In the genomic region with DNA sequence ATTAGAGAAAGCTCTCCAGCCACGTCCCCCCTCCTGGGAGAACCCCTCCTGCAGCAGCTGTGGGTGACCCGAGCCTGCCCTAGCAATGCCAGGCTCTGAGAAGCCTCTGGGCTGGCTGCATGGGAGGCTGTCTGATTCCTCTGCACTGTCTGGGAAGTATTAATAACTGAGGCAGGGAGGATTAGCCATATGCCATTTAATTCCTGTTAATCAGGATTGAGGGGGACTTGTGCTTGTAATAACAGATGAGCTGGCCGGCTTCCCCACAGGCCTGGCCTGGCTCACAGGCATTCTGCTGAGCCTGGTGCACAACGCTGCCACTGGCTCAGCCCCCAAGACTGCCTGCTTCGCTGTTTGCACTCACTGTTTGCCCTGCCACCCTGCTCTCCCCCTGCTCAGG, we compare ENCODE assay signal across 12 mouse cellular contexts. TPM values are rescaled to one million over a fixed set of nuclear protein-coding genes. Genes with fewer than 3 reads are reported as not detected.
A peak's percentile ranks its signal among the peaks of the same experiment; 100 is the strongest.
DNase-seq lines count a peak whose midpoint lies in the region; ATAC-seq and TF ChIP-seq lines count a peak whose summit lies in the region.
"Had no signal": no experiment of that assay in that cellular context is flagged by ENCODE, and none has a peak within 500 bp of the region (broad histone marks: within the 10 kb centered on the region; RNA-seq: fewer than 3 reads in every experiment).

No protein-coding gene starts in this region.

- no peaks in the 10 kb centered on the region for H3K27me3 ChIP-seq in forebrain, postnatal 0 days (ENCODE audit: insufficient read depth, low read length)
- no peaks in the 10 kb centered on the region for H3K27me3 ChIP-seq in midbrain, embryonic 11.5 days (ENCODE audit: control insufficient read depth, insufficient read depth, low read length)
- no peaks in the 10 kb centered on the region for H3K27me3 ChIP-seq in lung, postnatal 0 days (replicated peaks; ENCODE audit: insufficient read depth, low read length)
- H3K27me3 ChIP-seq in liver, embryonic 12.5 days (replicated peaks) = no peaks in the 10 kb centered on the region

- no peak for TF ChIP-seq EP300 in lung, postnatal 0 days (IDR thresholded peaks at IDR 0.05)

- H3K36me3 ChIP-seq in forebrain, postnatal 0 days (ENCODE audit: insufficient read depth) = no peaks in the 10 kb centered on the region
- no peaks in the 10 kb centered on the region for H3K36me3 ChIP-seq in midbrain, embryonic 11.5 days (ENCODE audit: control insufficient read depth, insufficient read depth, low read length)
- no peaks in the 10 kb centered on the region for H3K36me3 ChIP-seq in lung, postnatal 0 days (ENCODE audit: insufficient read depth, low read length)
- no peaks in the 10 kb centered on the region for H3K36me3 ChIP-seq in liver, embryonic 12.5 days
- H3K36me3 ChIP-seq: G1E had no signal

- peak; percentile 40 for DNase-seq in right cerebral cortex, postnatal 4 days
- no peak for DNase-seq in right cerebral cortex, postnatal 36 days (ENCODE audit: low spot score in 2 of 2)
- DNase-seq in forebrain, postnatal 0 days = peak; percentile 61
- DNase-seq in midbrain, embryonic 11.5 days (ENCODE audit: low spot score, missing footprints) = peak; percentile 90
- no peak for DNase-seq in lung, postnatal 0 days (ENCODE audit: low spot score)
- DNase-seq: adrenal gland, postnatal 36 days; heart, adult 18-20 months; kidney, adult 11 months had no signal

- no peaks in the 10 kb centered on the region for H3K4me1 ChIP-seq in forebrain, postnatal 0 days (ENCODE audit: insufficient read depth)
- H3K4me1 ChIP-seq in midbrain, embryonic 11.5 days (ENCODE audit: control insufficient read depth, insufficient read depth, low read length) = peaks cover 8% of the 10 kb centered on the region; the same call in 1 of the 2 replicates
- no peaks in the 10 kb centered on the region for H3K4me1 ChIP-seq in lung, postnatal 0 days (ENCODE audit: insufficient read depth, low read depth, low read length)
- H3K4me1 ChIP-seq in liver, embryonic 12.5 days = no peaks in the 10 kb centered on the region

- no peak overlapping the region for H3K27ac ChIP-seq in forebrain, postnatal 0 days (ENCODE audit: low read depth, low read length)
- peak overlapping the region; percentile 35; the same call in 1 of the 2 replicates for H3K27ac ChIP-seq in midbrain, embryonic 11.5 days (ENCODE audit: low read depth, low read length)
- H3K27ac ChIP-seq in lung, postnatal 0 days (ENCODE audit: low read length) = no peak overlapping the region
- H3K27ac ChIP-seq in liver, embryonic 12.5 days = no peak overlapping the region
- H3K27ac ChIP-seq: liver, embryonic 14.5 days had no signal

- TF ChIP-seq CTCF in forebrain, postnatal 0 days (IDR thresholded peaks at IDR 0.05; ENCODE audit: low read depth) = no peak
- no peak for TF ChIP-seq CTCF in lung, postnatal 0 days (IDR thresholded peaks at IDR 0.05)

- H3K9me3 ChIP-seq in forebrain, postnatal 0 days (ENCODE audit: low read length) = 0 out of 2 replicates have a peak, but pooled peaks cover 4% of the 10 kb centered on the region
- H3K9me3 ChIP-seq in midbrain, embryonic 11.5 days (ENCODE audit: control insufficient read depth, low read length) = no peaks in the 10 kb centered on the region
- H3K9me3 ChIP-seq in lung, postnatal 0 days (ENCODE audit: low read length) = no peaks in the 10 kb centered on the region
- H3K9me3 ChIP-seq in liver, embryonic 12.5 days (replicated peaks) = no peaks in the 10 kb centered on the region
- H3K9me3 ChIP-seq: G1E had no signal

- no peak overlapping the region for H3K4me3 ChIP-seq in forebrain, postnatal 0 days (ENCODE audit: low read depth, low read length)
- no peak overlapping the region for H3K4me3 ChIP-seq in midbrain, embryonic 11.5 days (ENCODE audit: low read depth, low read length)
- H3K4me3 ChIP-seq in lung, postnatal 0 days (ENCODE audit: low read depth, low read length) = no peak overlapping the region
- no peak overlapping the region for H3K4me3 ChIP-seq in liver, embryonic 12.5 days

- WGBS in forebrain, postnatal 0 days = 20% methylated on average over 5 of the region's 5 CpGs
- 11% methylated on average over 5 of the region's 5 CpGs for WGBS in midbrain, embryonic 11.5 days
- 42% methylated on average over 5 of the region's 5 CpGs for WGBS in lung, postnatal 0 days
- WGBS in liver, embryonic 12.5 days (ENCODE audit: insufficient replicate concordance) = 52% methylated on average over 5 of the region's 5 CpGs

- no peak overlapping the region for H3K9ac ChIP-seq in forebrain, postnatal 0 days
- 0 out of 2 replicates have a peak overlapping the region, but pooled peaks have one; percentile 20 for H3K9ac ChIP-seq in midbrain, embryonic 11.5 days (ENCODE audit: low read length)
- no peak overlapping the region for H3K9ac ChIP-seq in lung, postnatal 0 days (replicated peaks; ENCODE audit: low read depth)
- no peak overlapping the region for H3K9ac ChIP-seq in liver, embryonic 12.5 days
- H3K9ac ChIP-seq: liver, embryonic 14.5 days had no signal

- no peak overlapping the region for H3K4me2 ChIP-seq in forebrain, postnatal 0 days (ENCODE audit: low read depth)
- no peak overlapping the region for H3K4me2 ChIP-seq in midbrain, embryonic 11.5 days
- no peak overlapping the region for H3K4me2 ChIP-seq in lung, postnatal 0 days (replicated peaks; ENCODE audit: low read depth, low read length)
- H3K4me2 ChIP-seq in liver, embryonic 12.5 days = no peak overlapping the region

- peak; percentile 68 for ATAC-seq in forebrain, postnatal 0 days
- peak; percentile 92 for ATAC-seq in midbrain, embryonic 11.5 days (ENCODE audit: low FRiP score)
- no peak for ATAC-seq in lung, postnatal 0 days
- no peak for ATAC-seq in liver, embryonic 12.5 days
- ATAC-seq in megakaryocyte-erythroid progenitor cell, adult 5-6 weeks (replicated peaks; ENCODE audit: low FRiP score, low TSS enrichment, poor library complexity, severe bottlenecking) = no peak

RNA-seq across cellular contexts. Expression of a gene that starts 18.9 kb away (rescaled TPM):
- 37.1 and 44.0 TPM in 2 replicates for total RNA-seq in forebrain, postnatal 0 days (2014; rRNA removed)
- polyA plus RNA-seq in forebrain, postnatal 0 days (2015; fragmentation: Nextera tagmentation; extraction: Ambion mirVana) = 20.6 and 27.7 TPM in 2 replicates
- 170 and 171 TPM in 2 replicates for polyA plus RNA-seq in midbrain, embryonic 11.5 days (2014; fragmentation: Nextera tagmentation; extraction: Ambion mirVana)
- 18.9 and 20.4 TPM in 2 replicates for polyA plus RNA-seq in lung, postnatal 0 days (2015; fragmentation: Nextera tagmentation; extraction: Ambion mirVana)
- 12.0 and 12.6 TPM in 2 replicates for polyA plus RNA-seq in liver, embryonic 12.5 days (2016; fragmentation: Nextera tagmentation; extraction: Ambion mirVana)
- total RNA-seq in megakaryocyte-erythroid progenitor cell, adult 5-6 weeks (2014; fragmentation: Nextera tagmentation) = not detected in 2 replicates
- not detected in 2 replicates for total RNA-seq in megakaryocyte-erythroid progenitor cell, adult 5-6 weeks (2017)
- total RNA-seq: G1E had no signal
- polyA plus RNA-seq: G1E had no signal

Comparison
In these comparisons a context has a peak if more than half of its experiments do, and no peak if none do; other contexts are left out.
1. DNase-seq: peak in right cerebral cortex, postnatal 4 days (single experiment), forebrain, postnatal 0 days (single experiment) and midbrain, embryonic 11.5 days (single experiment); none in right cerebral cortex, postnatal 36 days (0 of 2) and lung, postnatal 0 days (single experiment).
2. ATAC-seq: peak in forebrain, postnatal 0 days (single experiment) and midbrain, embryonic 11.5 days (single experiment); none in lung, postnatal 0 days (single experiment), liver, embryonic 12.5 days (single experiment) and megakaryocyte-erythroid progenitor cell, adult 5-6 weeks (single experiment).